Mouse (Mus musculus): ENCODE measurements around the gene Gm5849. TPM values are rescaled to one million over a fixed set of nuclear protein-coding genes. Genes with fewer than 3 reads are reported as not detected.
"Not testable (repeated sequence)": the region's sequence is repeated elsewhere in the genome, so short reads cannot be mapped to it uniquely, and the experiment has no call there.

Gm5849 gene
- not detected in 2 replicates for polyA plus RNA-seq (2012; rRNA removed)

DNA sequence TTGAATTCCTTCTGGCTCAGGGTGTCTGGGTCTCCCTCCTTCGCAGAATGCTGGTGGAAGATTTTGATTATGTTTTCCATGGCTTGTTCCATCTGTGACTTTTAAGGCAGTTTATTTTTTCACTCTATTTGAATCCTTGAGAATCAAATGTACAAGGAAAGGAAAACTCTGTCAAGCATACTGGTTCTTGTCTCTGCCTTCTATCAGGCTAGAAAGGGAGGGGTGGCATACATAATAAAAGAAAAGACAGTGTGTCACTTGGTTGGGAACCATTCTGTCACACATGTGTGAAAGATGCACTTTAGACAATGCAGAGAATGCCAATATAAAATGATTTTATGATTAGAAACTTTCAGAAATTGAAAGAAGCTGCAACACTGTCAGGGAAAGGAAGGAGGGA is at the start of gene Gm5849:
TSS of gene Gm5849 (minus strand) at position 101 of the 400 bp plus-strand sequence.
- H3K4me1 ChIP-seq (ENCODE audit: control insufficient read depth, insufficient read depth, low read length); H3K4me3 ChIP-seq (replicated peaks; ENCODE audit: insufficient read depth, low read depth, low read length); H3K27ac ChIP-seq (ENCODE audit: insufficient read depth, low read length); H3K27me3 ChIP-seq (ENCODE audit: control insufficient read depth, insufficient read depth, low read length); DNase-seq: not testable (repeated sequence)
- 88% methylated on average over 1 of the region's 1 CpGs for WGBS

DNA sequence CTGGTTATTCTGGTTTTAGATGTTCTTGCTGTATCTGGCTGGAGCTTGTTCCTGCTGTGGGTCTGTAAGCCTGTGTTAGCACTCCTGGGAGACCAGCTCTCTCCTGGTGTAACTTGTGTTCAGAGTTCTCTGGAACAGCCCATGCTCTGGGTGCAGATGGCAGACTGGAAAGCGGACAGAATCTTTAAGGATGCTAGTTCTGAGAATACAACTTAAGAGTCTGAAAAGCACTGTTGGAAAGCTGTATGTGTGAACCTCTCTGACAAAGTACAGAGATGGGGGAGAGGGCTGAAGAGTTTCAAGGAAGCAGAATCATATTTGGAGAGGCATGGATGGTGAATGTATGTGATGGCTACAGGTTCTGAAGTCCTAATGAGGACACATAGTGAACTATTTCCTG is 28.0 kb downstream of the Gm5849 start:
- no peaks in the 10 kb centered on the region for H3K27me3 ChIP-seq (ENCODE audit: control insufficient read depth, insufficient read depth, low read length)
- TF ChIP-seq POLR2A (IDR thresholded peaks at IDR 0.05; ENCODE audit: borderline replicate concordance, insufficient read depth, low read length) (no peak), CTCF (IDR thresholded peaks at IDR 0.05; ENCODE audit: borderline replicate concordance, insufficient read depth, low read depth, low read length) (no peak)
- no peak overlapping the region for H3K27ac ChIP-seq (ENCODE audit: insufficient read depth, low read length)
- no peak for DNase-seq
- no peak overlapping the region for H3K4me3 ChIP-seq (replicated peaks; ENCODE audit: insufficient read depth, low read depth, low read length)
- WGBS, result 95% methylated on average over 1 of the region's 1 CpGs
- H3K4me1 ChIP-seq (ENCODE audit: control insufficient read depth, insufficient read depth, low read length), result no peaks in the 10 kb centered on the region

DNA sequence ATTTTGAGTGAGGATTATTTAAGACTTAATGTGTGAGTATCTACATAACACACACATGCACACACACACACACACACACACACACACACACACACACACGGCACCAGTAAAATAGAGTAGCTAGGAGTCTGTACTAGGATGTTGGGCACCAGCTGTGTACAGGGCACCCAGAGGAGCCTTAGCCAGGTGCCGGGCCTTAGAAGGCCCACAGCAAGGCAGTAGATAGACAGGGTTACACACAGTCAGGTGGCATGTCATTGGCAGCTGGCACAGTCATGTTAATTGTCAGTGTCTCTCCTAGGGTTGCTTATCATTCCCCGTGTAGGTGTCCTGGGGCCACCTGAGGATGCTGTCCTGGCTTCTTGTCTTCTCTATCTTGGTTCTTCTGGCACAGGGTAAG is 51.1 kb downstream of the Gm5849 start, which contains the start of gene Pglyrp4:
TSS of gene Pglyrp4 (plus strand) at position 301 of the 400 bp plus-strand sequence.
- no peak within 1 kb of the TSS for H3K27ac ChIP-seq (ENCODE audit: insufficient read depth, low read length)
- no peak for DNase-seq
- H3K4me3 ChIP-seq (replicated peaks; ENCODE audit: insufficient read depth, low read depth, low read length), result no peak within 1 kb of the TSS
- TF ChIP-seq CTCF (IDR thresholded peaks at IDR 0.05; ENCODE audit: borderline replicate concordance, insufficient read depth, low read depth, low read length) (no peak), POLR2A (IDR thresholded peaks at IDR 0.05; ENCODE audit: borderline replicate concordance, insufficient read depth, low read length) (no peak)
- H3K4me1 ChIP-seq (ENCODE audit: control insufficient read depth, insufficient read depth, low read length), result no peaks in the 10 kb centered on the region
- 87% methylated on average over 3 of the region's 3 CpGs for WGBS
- no peaks in the 10 kb centered on the region for H3K27me3 ChIP-seq (ENCODE audit: control insufficient read depth, insufficient read depth, low read length)

Other genes starting within 250 kb of the Gm5849 start
- gene S100a16, start 240.6 kb downstream of the Gm5849 start, polyA plus RNA-seq (2012; rRNA removed), result 137 and 149 TPM in 2 replicates
- gene S100a3, start 217.3 kb downstream of the Gm5849 start, polyA plus RNA-seq (2012; rRNA removed), result 0.86 and 1.3 TPM in 2 replicates
- not detected in 2 replicates for gene S100a2, start 187.6 kb downstream of the Gm5849 start, polyA plus RNA-seq (2012; rRNA removed)
- not detected in 2 replicates for gene Gm42674, start 176.0 kb downstream of the Gm5849 start, polyA plus RNA-seq (2012; rRNA removed)
- 2.7 and 4.1 TPM in 2 replicates for gene S100a4, start 174.1 kb downstream of the Gm5849 start, polyA plus RNA-seq (2012; rRNA removed)
- not detected in 2 replicates for gene S100a5, start 169.4 kb downstream of the Gm5849 start, polyA plus RNA-seq (2012; rRNA removed)
- gene S100a6, start 165.0 kb downstream of the Gm5849 start, polyA plus RNA-seq (2012; rRNA removed), result 32.0 and 36.0 TPM in 2 replicates
- 0.31 and 0.38 TPM in 2 replicates for gene S100a7a, start 123.9 kb downstream of the Gm5849 start, polyA plus RNA-seq (2012; rRNA removed)
- 4.4 and 8.4 TPM in 2 replicates for gene S100a8, start 108.9 kb downstream of the Gm5849 start, polyA plus RNA-seq (2012; rRNA removed)
- gene S100a9, start 82.2 kb downstream of the Gm5849 start, polyA plus RNA-seq (2012; rRNA removed), result 5.3 and 18.0 TPM in 2 replicates
- gene Pglyrp4, start 51.0 kb downstream of the Gm5849 start, polyA plus RNA-seq (2012; rRNA removed), result not detected in 2 replicates